Mouse (Mus musculus): ENCODE measurements around the gene Icam1. TPM values are rescaled to one million over a fixed set of nuclear protein-coding genes. Genes with fewer than 3 reads are reported as not detected.

Icam1 gene
- total and polyA plus RNA-seq, 2 experiments from 2014 or later: 9.0 to 19.1 TPM

DNA sequence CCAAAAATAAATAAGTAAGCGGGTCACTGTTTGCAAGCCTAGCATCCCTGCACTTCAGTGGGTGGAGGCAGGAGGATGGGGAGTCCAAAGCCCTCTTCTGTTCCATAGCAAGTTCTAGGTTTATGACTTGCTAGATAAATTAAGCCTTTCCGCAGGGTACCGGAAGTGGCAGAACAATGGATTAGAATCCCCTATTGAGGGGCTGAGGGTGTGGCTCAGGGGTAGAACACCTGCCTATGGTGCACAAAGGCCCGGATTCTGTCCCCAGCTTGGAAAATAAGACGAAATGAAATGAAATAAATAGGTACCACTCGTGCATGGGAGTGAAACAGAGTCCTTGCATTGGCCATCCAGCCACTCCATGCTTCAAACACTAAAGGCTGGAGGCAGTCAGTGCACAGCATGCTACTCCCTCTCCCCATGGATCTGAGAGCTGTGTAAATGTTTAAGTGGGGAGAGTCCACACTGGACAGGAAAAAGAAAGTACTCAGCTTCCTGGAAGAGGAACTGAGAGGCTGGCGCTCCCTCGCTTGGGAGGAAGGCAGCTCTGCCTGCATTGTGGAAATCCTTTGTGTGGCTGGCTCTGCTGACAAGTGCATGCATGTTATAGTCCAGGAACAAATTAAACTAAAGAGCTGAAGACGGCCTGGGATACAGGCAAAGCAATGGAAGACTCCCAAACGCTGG lies 37.2 kb upstream of the Icam1 start:
- no peak overlapping the region for H3K4me2 ChIP-seq (ENCODE audit: low read depth, low read length)

DNA sequence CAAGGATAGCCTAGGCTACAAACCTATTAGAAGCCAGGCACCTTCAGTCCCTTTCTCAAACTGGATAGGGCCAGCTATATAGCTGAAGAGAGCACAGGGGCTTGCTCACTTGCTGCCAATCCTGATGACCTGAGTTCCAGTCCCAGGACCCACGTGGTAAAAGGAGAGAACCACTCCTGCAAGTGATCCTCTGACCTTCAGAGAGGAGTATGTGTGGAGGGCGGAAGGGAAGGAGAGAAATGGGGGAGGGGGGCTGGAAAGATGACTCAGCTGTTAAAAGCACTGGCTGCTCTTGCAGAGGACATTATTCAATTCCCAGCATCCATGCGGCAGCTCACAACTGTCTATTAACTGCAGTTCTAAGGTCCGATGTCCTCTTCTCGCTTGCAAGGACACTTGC lies 36.6 kb upstream of the Icam1 start:
- H3K27me3 ChIP-seq (ENCODE audit: control insufficient read depth, insufficient read depth, low read length): no peaks in the 10 kb centered on the region
- no peaks in the 10 kb centered on the region for H3K9me3 ChIP-seq (replicated peaks; ENCODE audit: control insufficient read depth, low read length)
- no peak for ATAC-seq (ENCODE audit: insufficient read depth, low read depth)
- H3K9ac ChIP-seq (replicated peaks; ENCODE audit: low read depth, low read length): no peak overlapping the region
- H3K4me2 ChIP-seq (ENCODE audit: low read depth, low read length): no peak overlapping the region
- no peak for DNase-seq (ENCODE audit: low spot score)
- H3K4me3 ChIP-seq (ENCODE audit: low read depth, low read length): no peak overlapping the region
- 51% methylated on average over 5 of the region's 5 CpGs for WGBS
- H3K4me1 ChIP-seq (ENCODE audit: control insufficient read depth, insufficient read depth): peaks cover 25% of the 10 kb centered on the region; the same call in 1 of the 2 replicates
- H3K36me3 ChIP-seq (replicated peaks; ENCODE audit: control insufficient read depth, insufficient read depth, low read length): no peaks in the 10 kb centered on the region
- TF ChIP-seq EP300 (IDR thresholded peaks at IDR 0.05; ENCODE audit: low read depth) (no peak), CTCF (IDR thresholded peaks at IDR 0.05; ENCODE audit: low read depth) (no peak)
- peak overlapping the region; percentile 41; the same call in 1 of the 2 replicates for H3K27ac ChIP-seq (ENCODE audit: low read depth)

More for the DNA sequence above, 37.2 kb upstream of the Icam1 start:
- H3K36me3 ChIP-seq (replicated peaks; ENCODE audit: control insufficient read depth, insufficient read depth, low read length): no peaks in the 10 kb centered on the region
- peak overlapping the region; percentile 41; the same call in 1 of the 2 replicates for H3K27ac ChIP-seq (ENCODE audit: low read depth)
- no peak for DNase-seq (ENCODE audit: low spot score)
- no peaks in the 10 kb centered on the region for H3K27me3 ChIP-seq (ENCODE audit: control insufficient read depth, insufficient read depth, low read length)
- peaks cover 27% of the 10 kb centered on the region; the same call in 1 of the 2 replicates for H3K4me1 ChIP-seq (ENCODE audit: control insufficient read depth, insufficient read depth)
- no peak for TF ChIP-seq EP300 (IDR thresholded peaks at IDR 0.05; ENCODE audit: low read depth)
- no peak for TF ChIP-seq CTCF (IDR thresholded peaks at IDR 0.05; ENCODE audit: low read depth)
- no peak overlapping the region for H3K9ac ChIP-seq (replicated peaks; ENCODE audit: low read depth, low read length)
- no peak for ATAC-seq (ENCODE audit: insufficient read depth, low read depth)
- WGBS: 54% methylated on average over 10 of the region's 10 CpGs
- H3K9me3 ChIP-seq (replicated peaks; ENCODE audit: control insufficient read depth, low read length): no peaks in the 10 kb centered on the region
- H3K4me3 ChIP-seq (ENCODE audit: low read depth, low read length): no peak overlapping the region

DNA sequence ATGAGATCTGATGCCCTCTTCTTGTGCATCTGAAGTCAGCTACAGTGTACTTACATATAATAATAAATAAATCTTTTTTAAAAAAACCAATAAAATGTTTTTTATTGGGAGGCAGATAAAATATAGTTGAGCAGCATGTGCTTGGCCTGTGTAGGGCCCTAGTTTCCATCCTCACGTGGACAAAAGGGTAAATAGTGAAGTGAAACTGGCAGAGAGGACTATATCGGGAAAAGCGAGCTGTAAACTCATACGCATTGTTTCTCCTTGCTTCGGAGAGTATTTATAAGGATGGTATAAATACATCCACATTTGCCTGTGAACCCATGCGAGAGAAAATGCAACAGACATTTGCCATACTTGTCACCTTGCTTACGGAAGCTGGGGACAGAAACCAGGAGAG lies 36.0 kb upstream of the Icam1 start:
- ATAC-seq (ENCODE audit: insufficient read depth, low read depth) (no peak), DNase-seq (ENCODE audit: low spot score) (no peak)
- no peak overlapping the region for H3K27ac ChIP-seq (ENCODE audit: low read depth)
- H3K36me3 ChIP-seq (replicated peaks; ENCODE audit: control insufficient read depth, insufficient read depth, low read length): no peaks in the 10 kb centered on the region
- no peaks in the 10 kb centered on the region for H3K27me3 ChIP-seq (ENCODE audit: control insufficient read depth, insufficient read depth, low read length)
- no peak overlapping the region for H3K4me3 ChIP-seq (ENCODE audit: low read depth, low read length)
- no peaks in the 10 kb centered on the region for H3K9me3 ChIP-seq (replicated peaks; ENCODE audit: control insufficient read depth, low read length)
- peaks cover 20% of the 10 kb centered on the region; the same call in 1 of the 2 replicates for H3K4me1 ChIP-seq (ENCODE audit: control insufficient read depth, insufficient read depth)
- no peak overlapping the region for H3K9ac ChIP-seq (replicated peaks; ENCODE audit: low read depth, low read length)
- H3K4me2 ChIP-seq (ENCODE audit: low read depth, low read length): no peak overlapping the region
- no peak for TF ChIP-seq EP300 (IDR thresholded peaks at IDR 0.05; ENCODE audit: low read depth)
- TF ChIP-seq CTCF (IDR thresholded peaks at IDR 0.05; ENCODE audit: low read depth): no peak
- WGBS: 85% methylated on average over 7 of the region's 7 CpGs

DNA sequence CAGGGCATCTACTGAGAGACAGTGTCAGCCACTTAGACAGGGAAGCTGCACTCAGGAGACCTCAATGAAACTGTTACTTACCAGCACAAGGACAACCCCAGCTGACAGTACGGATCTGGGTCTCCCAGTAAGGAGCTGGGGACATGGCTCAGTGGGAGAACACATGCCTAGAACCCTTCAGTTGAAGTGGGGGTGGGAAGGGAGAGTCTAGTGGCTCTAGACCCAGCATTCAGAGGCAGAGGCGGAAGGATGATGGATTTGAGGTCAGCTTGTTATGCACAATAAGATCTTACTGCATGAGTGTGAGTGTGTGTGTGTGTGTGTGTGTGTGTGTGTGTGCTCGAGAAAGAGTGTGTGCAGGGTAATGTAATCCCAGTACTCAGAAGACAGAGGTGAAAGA lies 33.6 kb upstream of the Icam1 start:
- peaks cover 9% of the 10 kb centered on the region; the same call in 1 of the 2 replicates for H3K4me1 ChIP-seq (ENCODE audit: control insufficient read depth, insufficient read depth)
- H3K9ac ChIP-seq (replicated peaks; ENCODE audit: low read depth, low read length): no peak overlapping the region
- TF ChIP-seq CTCF (IDR thresholded peaks at IDR 0.05; ENCODE audit: low read depth) (no peak), EP300 (IDR thresholded peaks at IDR 0.05; ENCODE audit: low read depth) (no peak)
- no peak overlapping the region for H3K27ac ChIP-seq (ENCODE audit: low read depth)
- ATAC-seq (ENCODE audit: insufficient read depth, low read depth) (no peak), DNase-seq (ENCODE audit: low spot score) (no peak)
- H3K36me3 ChIP-seq (replicated peaks; ENCODE audit: control insufficient read depth, insufficient read depth, low read length): no peaks in the 10 kb centered on the region
- no peaks in the 10 kb centered on the region for H3K27me3 ChIP-seq (ENCODE audit: control insufficient read depth, insufficient read depth, low read length)
- H3K4me3 ChIP-seq (ENCODE audit: low read depth, low read length): no peak overlapping the region
- H3K4me2 ChIP-seq (ENCODE audit: low read depth, low read length): no peak overlapping the region
- no peaks in the 10 kb centered on the region for H3K9me3 ChIP-seq (replicated peaks; ENCODE audit: control insufficient read depth, low read length)
- WGBS: 61% methylated on average over 3 of the region's 3 CpGs

DNA sequence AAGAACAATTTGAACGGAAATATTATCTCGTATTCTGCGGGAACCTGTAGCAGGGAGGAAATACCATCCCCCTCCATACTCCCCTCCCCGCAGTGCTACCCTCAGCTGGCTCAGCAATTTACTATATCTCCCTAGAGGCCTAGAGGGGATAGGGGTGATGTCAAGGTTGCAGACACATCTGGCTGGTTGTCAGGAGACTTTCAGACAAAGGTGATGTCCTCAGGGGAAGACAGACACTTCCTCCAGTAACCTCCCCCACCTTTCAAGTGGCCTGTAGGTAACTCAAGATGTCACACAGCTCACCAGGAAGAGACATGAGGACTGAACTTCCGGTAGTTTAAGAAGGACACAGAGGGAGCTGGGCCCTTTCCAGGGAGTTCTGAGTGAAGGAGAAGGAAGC lies 32.6 kb upstream of the Icam1 start:
- DNase-seq (ENCODE audit: low spot score) (no peak), ATAC-seq (ENCODE audit: insufficient read depth, low read depth) (no peak)
- Histone ChIP-seq H3K9me3 (replicated peaks; ENCODE audit: control insufficient read depth, low read length) (no peaks in the 10 kb centered on the region), H3K9ac (replicated peaks; ENCODE audit: low read depth, low read length) (no peak overlapping the region), H3K27ac (ENCODE audit: low read depth) (no peak overlapping the region), H3K4me3 (ENCODE audit: low read depth, low read length) (no peak overlapping the region), H3K4me2 (ENCODE audit: low read depth, low read length) (no peak overlapping the region), H3K4me1 (ENCODE audit: control insufficient read depth, insufficient read depth) (peaks cover 8% of the 10 kb centered on the region; the same call in 1 of the 2 replicates), H3K36me3 (replicated peaks; ENCODE audit: control insufficient read depth, insufficient read depth, low read length) (no peaks in the 10 kb centered on the region), H3K27me3 (ENCODE audit: control insufficient read depth, insufficient read depth, low read length) (no peaks in the 10 kb centered on the region)
- WGBS: 27% methylated on average over 5 of the region's 5 CpGs
- TF ChIP-seq CTCF (IDR thresholded peaks at IDR 0.05; ENCODE audit: low read depth) (no peak), EP300 (IDR thresholded peaks at IDR 0.05; ENCODE audit: low read depth) (no peak)

All from heart, postnatal 0 days (tissue).